Mouse (Mus musculus) spleen, postnatal 36 days (tissue): ENCODE measurements around the gene Zbed5.
A peak's percentile ranks its signal among the peaks of the same experiment; 100 is the strongest.
"Not testable (repeated sequence)": the region's sequence is repeated elsewhere in the genome, so short reads cannot be mapped to it uniquely, and the experiment has no call there.

Source experiments
- DNase-seq, 2 experiments: peaks; one replicate each; pipeline ENCODE4 v3.0.0; 2022; ENCODE audit warnings: low spot score in 2 of 2, mixed read lengths in 1 of 2

Gene Zbed5

DNA sequence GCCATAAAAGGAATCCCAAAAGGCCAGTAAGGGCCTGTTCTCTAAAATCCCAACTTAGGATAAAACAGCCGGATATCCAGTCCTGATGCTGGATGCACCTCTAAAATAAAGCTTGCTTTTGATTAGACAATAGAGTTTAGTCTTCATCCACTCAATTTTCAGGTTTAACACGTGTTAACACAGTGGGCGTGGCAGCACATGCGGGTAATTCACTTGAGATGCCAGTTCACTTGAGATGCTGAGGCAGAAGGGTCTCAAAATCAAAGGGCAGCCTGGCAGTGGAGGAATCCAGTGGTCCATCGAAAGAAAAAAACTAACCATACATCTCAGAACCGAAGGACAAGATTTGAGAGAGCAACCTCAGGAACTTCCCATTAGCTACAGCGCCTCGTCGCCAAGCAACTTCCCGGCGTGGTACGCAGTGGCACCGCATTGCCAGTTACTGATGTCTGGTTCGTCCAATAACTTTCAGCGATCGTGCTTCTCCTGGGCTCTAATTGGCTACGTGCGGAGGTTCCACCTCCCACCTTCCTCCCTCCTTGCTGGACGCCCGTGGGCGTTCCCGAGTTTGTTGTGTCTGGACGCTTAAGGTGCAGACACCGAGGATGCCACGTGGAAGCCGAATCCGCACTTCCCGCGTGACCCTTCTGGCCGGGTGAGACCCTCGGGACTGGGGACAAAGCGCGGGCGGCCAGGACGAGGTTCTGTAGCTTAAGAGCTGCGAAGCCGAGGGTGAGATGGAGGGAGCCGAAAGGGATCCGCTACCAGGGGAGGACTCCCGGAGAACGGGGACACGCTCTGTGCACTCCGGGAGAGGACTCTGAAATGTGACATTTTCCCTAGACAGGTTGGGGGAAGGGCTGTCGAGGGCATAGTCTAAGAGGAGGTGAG lies at the start of gene Zbed5:
Gene Zbed5 (plus strand): TSS at position 526 of the 891 bp plus-strand sequence.
- DNase-seq: peak; percentile 85

DNA sequence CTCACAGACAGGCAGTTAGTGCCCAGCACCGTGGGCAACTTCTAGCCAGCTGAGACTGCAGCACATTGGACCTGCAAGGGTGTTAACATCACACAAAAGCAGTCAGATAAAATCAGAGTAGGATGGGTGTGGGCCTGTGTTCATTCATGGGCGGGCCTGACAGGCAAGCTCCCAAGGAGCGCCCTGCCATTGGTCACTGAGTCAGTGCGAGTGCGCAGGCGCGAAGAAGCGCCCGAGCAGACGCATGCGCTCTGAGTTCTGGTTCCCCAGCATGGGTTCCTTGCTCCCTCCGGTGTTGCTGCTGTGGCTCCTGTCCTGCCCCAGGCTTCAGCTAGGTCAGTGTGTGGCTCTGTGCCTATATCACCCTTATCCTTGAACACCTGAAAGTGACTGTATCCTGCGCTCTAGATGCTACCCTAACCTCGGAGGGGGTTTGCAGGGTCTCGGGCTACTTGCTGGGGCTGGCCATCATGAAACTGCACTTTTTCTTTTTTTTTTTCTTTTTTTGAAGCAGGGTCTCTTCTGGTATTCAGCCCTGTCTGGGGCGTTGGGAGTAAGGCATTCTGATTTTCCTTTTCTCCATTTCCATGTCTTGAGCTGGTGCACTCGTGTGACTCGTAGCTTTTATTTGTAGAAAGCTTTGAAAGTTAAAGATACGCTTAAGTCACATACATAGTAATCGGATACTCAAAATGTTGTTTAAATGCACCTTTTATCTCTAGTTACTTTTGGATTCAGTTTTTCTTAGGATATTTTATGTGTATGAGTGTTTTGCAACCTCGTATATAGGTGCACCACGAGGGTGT lies 48.6 kb upstream of the Zbed5 start, which contains the start of gene Sumf2:
Gene Sumf2 (plus strand): TSS at position 235 of the 806 bp plus-strand sequence.
- peak; percentile 94 to 96 for DNase-seq

DNA sequence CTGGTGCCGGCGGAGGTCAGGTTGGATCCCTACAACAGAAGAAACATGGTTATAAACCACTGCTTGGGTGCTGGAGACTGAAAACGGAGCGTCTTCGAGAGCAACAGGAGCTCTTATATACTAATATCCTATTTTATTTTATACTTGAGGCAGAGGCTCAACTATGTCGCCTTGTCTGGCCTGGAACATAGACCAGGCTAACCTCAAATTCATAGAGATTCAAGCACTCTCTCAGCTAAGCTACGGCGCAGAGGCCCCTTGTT lies 48.0 kb upstream of the Zbed5 start:
- DNase-seq: no peak

DNA sequence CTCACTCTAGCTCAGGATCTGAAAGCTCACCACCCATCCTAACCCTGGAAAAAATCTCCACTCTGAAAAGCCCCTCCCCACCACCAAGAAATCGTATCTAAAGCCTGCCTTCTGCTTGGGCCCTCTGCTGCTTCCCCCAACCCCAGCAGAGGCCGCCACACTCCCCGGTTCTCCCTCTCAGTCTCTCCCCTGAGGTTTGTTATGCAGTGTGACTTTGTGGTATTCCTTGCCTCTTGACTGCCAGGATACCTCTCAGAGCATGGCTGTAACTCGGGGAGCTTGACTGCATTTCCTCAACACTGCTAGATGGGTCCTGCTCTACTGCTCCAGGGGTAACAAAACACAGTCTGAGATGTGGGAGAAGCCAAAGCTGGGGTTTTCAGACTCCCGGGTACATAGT lies 40.4 kb upstream of the Zbed5 start:
- no peak for DNase-seq

DNA sequence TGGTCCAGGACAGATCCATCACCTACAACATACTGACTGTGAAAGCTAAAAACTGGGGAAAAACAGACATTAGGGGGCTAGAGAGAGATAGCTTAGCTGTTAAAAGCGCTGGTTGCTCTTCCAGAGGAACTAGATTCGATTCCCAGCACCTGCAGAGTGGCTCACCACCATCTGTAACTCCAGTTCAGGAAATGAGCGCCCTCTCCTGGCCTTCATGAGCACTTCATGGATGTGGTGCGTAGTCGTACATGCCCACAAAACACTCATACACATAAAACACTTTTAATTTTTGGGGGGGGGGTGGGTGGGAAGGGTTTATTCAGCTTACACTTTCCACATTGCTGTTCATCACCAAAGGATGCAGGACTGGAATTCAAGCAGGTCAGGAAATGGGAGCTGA lies 39.1 kb upstream of the Zbed5 start:
- DNase-seq: no peak

DNA sequence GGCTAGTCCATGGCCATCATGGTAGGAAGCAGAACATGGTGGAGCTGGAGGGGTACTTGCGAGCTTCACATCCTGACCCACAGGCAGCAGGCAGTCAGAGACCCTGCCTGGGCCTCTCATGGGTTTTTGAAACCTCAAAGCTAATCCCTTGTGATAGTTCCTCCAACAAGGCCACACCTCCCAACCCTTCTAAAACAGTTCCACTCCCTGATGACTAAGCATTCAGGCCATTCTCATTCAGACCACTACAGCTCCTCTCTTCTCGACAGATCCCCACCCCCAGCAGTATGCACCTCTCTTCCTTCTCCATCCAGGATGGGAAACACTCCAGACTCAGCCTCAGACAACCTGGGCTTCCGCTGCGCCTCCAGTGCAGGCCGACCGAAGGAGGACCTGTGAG lies 33.2 kb upstream of the Zbed5 start:
- no peak for DNase-seq

DNA sequence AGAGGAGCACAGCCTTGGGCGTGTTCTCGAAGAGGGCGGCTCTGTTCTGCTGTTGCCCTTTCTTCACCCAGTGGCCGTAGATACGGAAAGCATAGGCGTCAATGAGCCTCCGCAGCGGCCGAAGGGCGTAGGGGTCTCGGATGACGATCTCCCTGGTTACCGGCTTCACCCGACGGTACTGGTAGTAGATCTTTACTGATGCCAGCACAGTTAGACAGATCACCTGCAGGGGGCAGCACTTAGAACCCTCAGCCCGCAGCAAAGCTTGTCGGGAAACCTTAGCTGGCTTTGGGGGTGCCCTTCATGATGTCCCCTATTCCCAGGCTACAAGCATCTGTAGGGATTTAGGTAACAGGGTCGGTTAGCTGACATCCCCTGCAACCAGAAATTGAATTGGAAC lies 31.1 kb upstream of the Zbed5 start:
- peak in 1 of 2 experiments; percentile 26 for DNase-seq

DNA sequence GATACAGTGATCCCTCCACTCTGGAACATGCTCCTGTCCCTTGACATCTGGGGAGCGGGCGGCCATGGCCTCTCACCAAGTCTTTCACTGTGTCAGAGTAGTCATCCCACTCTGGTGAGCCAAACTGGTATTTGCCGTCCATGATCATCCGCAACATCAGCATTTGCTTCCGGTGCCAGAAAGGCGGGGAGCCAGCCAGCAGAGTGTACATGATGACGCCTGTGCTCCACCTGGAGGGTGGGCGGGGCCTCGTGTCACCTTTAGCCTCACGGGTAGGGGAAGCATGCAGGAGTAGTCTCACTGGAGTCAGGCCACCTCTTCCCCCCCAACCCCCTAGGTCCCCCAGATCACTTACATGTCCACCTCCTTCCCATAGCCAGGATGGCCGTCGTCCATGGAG lies 29.7 kb upstream of the Zbed5 start:
- DNase-seq: no peak

DNA sequence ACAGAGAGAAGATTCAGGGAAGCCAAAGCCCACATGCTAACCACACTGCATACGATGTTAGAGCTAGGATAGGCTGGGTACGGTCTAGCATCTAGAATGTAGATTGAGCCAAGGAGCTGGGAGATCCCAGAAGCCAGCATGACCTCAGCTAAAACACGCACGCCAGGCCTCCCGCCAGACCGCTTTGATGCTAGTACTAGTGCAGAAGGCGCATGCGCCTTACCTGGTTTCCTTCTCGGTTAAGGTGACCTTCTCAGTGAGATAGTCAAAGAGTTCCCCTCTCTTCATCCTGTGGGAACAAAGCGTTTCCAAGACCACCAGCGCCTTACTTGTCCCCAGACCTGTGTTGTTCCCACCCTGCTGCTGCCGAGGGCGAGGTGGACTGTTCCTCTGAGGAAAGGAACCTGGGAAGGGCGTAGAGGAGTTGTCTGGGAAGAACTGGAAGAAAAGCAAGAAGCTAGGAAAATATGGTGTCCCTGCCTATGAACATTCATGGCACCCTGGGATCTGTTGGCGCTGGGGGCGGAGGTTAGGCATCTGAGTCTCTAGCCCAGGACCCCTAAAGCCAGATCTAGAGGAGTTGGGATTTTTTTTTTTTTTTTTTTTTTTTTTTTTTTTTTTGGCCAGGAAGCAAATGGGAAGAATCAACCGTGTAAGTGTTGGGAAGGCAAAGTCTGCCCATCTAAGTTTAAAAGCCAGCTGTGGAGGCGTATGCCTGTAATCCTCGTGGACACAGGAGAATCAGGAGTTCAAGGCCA lies 26.1 kb upstream of the Zbed5 start:
- no peak for DNase-seq

DNA sequence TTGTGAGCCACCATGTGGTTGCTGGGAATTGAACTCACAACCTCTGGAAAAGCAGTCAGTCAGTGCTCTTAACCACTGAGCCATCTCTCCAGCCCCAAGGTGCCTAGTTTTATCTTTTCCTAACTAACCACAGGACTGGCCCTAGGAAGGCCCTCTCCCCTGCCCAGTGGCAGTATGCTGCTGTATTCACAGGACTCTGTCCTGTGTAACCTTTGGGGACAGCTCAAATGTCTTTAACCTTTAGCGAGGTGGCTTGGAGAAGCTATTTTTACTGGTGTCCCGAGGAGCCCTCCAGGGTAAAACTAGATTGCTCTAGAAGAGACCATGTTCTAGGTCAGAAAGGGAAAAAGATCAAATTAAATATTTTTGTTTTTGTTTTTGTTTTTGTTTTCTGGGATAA lies 24.3 kb upstream of the Zbed5 start:
- no peak for DNase-seq

DNA sequence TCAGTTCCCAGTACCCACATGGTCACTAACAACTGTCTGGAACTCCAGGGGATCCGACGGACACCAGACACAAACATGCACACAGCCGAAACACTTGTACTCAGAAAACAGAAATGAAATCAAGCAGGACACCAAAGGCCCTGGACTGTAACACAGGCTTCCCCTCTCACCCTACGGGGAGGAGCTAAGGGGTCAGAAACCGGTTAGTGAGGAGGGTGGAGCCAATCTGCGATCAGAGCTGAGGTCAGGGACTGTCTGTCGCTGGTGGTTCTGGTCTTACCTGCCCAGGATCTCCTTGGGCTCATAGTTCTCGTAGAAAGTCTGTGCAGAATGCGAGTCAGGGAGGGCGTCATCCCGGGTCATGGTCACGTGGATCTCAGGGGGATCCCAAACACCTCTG lies 21.6 kb upstream of the Zbed5 start:
- no peak for DNase-seq

DNA sequence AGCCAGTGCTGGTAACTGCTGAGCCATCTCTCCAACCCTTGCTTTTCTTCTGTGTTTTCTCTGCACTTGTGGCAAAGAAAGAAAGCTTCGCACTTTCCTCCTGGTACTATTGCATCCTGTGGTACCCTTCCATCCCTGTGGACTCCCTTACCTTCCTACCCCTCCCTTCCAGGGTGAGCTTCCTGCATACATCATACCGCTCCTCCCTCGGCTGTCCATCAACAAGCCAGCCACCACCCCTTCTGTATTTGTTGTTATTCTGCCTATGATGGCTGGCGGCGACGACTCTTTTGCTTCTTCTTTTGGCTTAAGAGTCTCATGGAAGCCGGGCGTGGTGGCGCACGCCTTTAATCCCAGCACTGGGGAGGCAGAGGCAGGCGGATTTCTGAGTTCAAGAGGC lies 20.4 kb upstream of the Zbed5 start:
- no peak for DNase-seq

DNA sequence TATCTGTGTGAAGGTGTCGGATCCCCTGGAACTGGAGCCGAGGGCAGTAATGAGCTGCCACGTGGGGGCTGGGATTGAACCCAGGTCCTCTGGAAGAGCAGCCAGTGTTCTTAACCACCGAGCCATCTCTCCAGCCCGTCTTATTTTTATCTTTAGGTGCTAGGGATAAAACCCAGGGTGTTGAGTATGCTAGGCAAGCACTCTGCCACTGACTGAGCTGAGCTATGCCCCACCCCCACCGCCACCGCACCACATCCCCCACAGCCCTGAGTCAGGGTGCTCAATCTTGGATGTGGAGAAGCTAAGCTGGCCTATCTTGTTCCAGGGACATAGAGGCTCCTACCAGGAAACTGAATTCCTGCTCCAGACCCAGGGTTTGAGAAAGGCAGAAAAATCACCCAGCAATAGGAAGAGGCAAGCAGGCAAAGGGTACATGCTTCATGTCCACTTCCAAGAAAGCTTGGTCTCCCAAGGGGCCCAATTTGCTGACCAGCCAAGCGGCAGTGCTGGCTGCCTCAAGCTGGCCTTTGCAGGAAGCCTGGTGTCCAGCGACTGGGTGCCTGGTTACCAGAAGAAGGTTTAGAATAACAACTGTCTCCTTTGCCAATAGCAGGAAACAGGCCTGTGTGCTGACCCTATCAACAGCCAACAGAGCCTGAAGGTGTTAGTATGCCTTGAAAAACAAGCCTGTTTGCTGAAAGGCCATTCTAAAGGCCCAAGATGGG lies 17.6 kb upstream of the Zbed5 start:
- DNase-seq: no peak

DNA sequence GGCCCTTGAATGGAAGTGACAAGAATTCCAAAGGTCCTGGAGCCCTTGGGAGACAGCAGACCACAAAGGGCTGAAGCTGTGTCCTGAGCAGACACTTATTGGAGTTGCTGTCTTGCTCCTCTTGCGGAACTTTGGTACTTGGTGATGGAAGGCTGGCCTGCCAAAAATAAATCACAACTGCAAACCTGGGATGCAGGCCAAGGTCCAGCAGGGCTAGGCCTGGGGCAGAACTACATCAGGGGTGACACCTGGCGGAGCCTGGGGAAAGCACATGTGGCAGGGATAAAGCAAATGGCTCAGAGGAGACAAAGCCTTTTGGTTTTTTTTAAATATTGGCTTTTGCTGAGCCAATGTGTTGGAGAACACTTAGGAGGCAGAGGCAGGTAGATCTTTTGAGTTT lies 16.6 kb upstream of the Zbed5 start:
- no peak for DNase-seq

DNA sequence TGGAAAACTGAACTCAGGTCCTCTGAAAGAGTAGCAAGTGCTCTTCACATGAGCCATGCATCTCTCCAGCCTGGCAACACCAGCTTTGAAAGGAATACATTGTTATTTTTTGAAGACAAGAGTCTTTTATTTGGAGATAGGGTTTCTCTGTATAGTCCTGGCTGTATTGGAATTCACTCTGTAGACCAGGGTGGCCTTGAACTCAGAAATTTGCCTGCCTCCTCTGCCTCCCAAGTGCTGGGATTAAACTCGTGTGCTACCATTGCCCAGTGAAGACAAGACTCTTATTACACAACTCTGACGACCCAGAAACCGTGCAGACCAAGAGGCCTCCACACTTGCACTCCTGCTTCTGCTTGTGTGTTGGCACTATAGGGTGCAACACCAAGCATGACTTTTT lies 15.6 kb upstream of the Zbed5 start:
- DNase-seq: no peak

DNA sequence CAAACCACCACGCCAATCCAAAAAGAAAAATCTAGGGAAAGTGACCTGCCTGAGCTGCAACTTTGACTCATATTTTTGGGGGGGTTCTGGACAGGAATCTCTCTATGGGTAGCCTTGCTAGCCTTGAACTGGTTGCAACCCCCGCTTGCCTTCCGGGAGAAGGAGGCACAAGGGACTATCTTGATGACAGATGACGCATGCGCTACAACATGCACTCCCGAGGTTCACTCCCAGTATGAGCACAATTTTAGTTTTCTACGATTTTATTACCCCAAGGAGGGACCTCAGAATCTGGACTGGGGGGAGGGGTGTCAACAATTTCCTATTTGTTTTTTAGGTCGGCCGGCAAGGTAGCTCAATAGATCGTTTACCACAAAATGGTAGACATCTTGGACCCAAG lies 9.3 kb upstream of the Zbed5 start:
- DNase-seq: no peak

DNA sequence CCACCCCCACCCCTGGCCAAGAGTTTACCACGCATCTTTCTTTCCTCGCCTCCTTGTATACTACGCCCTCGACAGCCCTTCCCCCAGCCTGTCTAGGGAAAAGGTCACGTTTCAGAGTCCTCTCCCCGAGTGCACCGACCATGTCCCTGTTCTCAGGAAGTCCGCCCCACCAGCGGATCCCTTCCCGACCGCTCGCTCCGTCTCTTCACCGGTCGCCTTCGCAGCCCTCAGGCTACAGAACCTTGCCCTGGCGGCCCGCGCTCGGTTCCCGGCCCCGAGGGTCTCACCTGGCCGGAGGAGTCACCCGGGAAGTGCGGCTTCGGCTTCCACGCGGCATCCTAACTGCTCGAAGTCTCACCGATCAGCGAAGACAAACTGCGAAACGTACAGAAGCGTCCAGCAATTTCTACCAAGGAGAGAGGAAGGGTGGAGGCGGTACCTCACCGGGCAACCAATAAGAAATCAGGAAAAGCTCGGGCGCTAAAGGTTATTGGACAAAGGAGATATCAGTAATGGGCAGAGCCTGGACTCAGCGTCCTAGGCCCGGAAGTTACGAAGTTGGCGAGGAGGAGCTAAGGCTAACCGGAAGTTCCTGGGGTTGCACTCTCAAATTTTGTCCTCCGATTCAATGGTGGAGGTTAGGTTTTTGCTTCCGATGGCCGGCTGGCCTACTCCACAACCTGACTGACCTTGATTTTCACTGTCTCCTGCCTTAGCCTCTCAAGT lies 8.4 kb upstream of the Zbed5 start, which contains the start of gene Chchd2:
Gene Chchd2 (minus strand): TSS at position 560 of the 726 bp plus-strand sequence.
- peak; percentile 93 to 95 for DNase-seq

DNA sequence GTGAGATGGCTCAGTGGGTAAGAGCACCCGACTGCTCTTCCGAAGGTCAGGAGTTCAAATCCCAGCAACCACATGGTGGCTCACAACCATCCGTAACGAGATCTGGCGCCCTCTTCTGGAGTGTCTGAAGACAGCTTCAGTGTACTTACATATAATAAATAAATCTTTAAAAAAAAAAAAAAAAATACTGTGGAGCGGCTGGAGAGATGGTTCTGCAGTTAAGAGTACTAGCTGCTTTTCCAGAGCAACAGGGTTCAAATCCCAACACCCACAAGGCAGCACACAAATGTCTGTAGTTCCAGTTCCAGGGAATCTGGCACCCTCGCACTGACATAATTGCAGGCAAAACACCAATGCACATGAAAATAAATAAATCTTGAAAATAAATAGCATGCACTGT lies 5.1 kb upstream of the Zbed5 start:
- DNase-seq: not testable (repeated sequence)

DNA sequence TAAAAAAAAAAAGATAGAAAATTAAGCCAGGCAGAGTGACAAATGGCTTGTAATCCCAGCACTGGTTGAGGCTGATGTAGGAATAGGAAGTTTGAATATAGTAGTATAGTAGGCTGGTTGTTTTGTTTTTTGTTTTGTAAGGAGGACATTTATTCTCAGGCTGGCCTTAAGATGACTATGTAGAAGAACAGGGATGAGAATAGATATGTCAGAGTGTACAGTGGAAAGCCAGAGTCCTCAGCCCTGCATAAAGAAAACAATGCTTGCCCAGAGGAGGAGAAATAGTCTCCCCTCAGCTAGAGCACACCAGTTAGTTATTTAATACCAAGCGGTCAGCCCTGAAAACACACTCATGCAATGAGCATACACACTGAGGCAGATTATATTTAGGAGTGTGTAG lies 2.9 kb downstream of the Zbed5 start, which contains the start of gene Phkg1:
Gene Phkg1 (minus strand): TSS at position 101 of the 400 bp plus-strand sequence.
- no peak for DNase-seq

DNA sequence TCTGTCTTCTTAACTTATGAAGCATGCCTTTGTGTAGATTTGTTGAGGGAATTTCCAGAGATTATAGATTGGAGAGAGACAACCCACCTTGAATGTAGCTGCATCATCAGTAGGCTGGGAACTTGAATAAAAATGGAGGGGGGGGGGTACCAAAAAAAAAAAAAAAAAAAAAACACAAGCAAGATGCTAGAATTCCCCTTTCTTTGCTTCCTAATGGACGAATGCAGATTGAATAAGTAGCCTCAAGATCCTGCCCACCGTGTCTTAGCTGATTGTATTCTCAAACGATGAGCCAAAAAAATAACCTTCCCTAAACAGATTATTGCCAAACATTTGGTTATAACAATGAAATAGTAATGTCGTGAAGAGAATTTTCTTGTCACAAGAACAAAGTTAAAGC lies 12.3 kb downstream of the Zbed5 start:
- no peak for DNase-seq
